8 mouse cellular contexts compared by ENCODE assay signal in the genomic region with DNA sequence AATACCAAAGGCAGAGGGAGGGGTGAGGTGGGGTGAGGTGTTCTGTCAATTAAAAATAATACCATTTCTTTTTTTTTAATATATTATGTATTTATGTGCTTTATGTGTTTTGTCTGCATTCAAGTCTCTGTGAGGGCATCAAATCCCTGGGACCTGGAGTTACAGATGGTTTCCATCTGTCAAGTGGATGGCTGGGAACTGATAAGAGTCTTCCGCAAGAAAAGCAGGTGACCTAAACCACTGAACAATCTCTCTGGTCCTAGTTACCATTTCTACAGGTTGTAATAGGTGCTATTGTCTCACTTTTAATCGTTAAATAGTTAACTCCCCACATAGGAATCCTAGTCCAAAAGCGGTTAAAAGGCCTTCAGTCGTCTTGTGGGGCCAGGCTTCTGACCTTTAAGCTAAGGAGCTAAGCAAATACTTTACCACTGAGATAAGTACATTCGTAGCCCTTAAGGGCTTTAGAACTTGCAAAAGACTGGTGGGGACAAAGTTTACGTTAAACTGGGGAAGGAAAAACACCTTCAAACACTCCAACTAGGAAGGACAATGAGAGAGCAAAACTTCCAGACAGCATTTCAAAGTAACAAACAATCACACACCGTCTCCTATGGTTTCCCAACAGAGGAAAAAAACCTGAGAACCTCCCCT. TPM values are rescaled to one million over a fixed set of nuclear protein-coding genes. Genes with fewer than 3 reads are reported as not detected.
DNase-seq lines count a peak whose midpoint lies in the region; ATAC-seq and TF ChIP-seq lines count a peak whose summit lies in the region.

No protein-coding gene starts in this region.

- H3K9me3 ChIP-seq in kidney, postnatal 0 days (replicated peaks; ENCODE audit: low read length) = no peaks in the 10 kb centered on the region
- H3K9me3 ChIP-seq in intestine, embryonic 14.5 days (ENCODE audit: control insufficient read depth, low read length) = no peaks in the 10 kb centered on the region

- peaks cover 6% of the 10 kb centered on the region; the same call in 1 of the 2 replicates for H3K4me1 ChIP-seq in kidney, postnatal 0 days (replicated peaks; ENCODE audit: insufficient read depth, low read length)
- peaks cover 13% of the 10 kb centered on the region for H3K4me1 ChIP-seq in intestine, embryonic 14.5 days (replicated peaks; ENCODE audit: control insufficient read depth, insufficient read depth, low read length)

- H3K27me3 ChIP-seq in kidney, postnatal 0 days (ENCODE audit: insufficient read depth, low read length) = no peaks in the 10 kb centered on the region
- H3K27me3 ChIP-seq in intestine, embryonic 14.5 days (replicated peaks; ENCODE audit: control insufficient read depth, insufficient read depth, low read length) = no peaks in the 10 kb centered on the region

- H3K4me2 ChIP-seq in kidney, postnatal 0 days (ENCODE audit: low read length) = peak overlapping the region; percentile 59
- peak overlapping the region; percentile 71 for H3K4me2 ChIP-seq in intestine, embryonic 14.5 days (ENCODE audit: low read length)

- peak overlapping the region; percentile 79 for H3K4me3 ChIP-seq in kidney, postnatal 0 days (replicated peaks; ENCODE audit: low read depth, low read length)
- H3K4me3 ChIP-seq in intestine, embryonic 14.5 days (ENCODE audit: low read depth, low read length) = peak overlapping the region; percentile 61

- 0 out of 2 replicates have a peak, but pooled peaks cover 4% of the 10 kb centered on the region for H3K36me3 ChIP-seq in kidney, postnatal 0 days (ENCODE audit: insufficient read depth, low read length)
- peaks cover 11% of the 10 kb centered on the region; the same call in 1 of the 2 replicates for H3K36me3 ChIP-seq in intestine, embryonic 14.5 days (ENCODE audit: control insufficient read depth, insufficient read depth, low read length)

- TF ChIP-seq CTCF in kidney, postnatal 0 days (IDR thresholded peaks at IDR 0.05; ENCODE audit: low read depth) = no peak

- 16% methylated on average over 7 of the region's 7 CpGs for WGBS in kidney, postnatal 0 days
- 17% methylated on average over 7 of the region's 7 CpGs for WGBS in intestine, embryonic 14.5 days

- peak; percentile 26 for DNase-seq in kidney, postnatal 0 days (ENCODE audit: low spot score)
- DNase-seq in kidney, adult 11 months = no peak
- peak; percentile 2 for DNase-seq in embryo, embryonic 9.5 days (ENCODE audit: extremely low spot score)
- DNase-seq in intestine, embryonic 14.5 days (ENCODE audit: low spot score) = no peak
- DNase-seq in mesoderm, embryonic 11.5 days (ENCODE audit: low read depth, low spot score) = peak; percentile 12
- DNase-seq in urinary bladder, postnatal 25 days (ENCODE audit: low spot score) = no peak
- DNase-seq in frontal cortex, postnatal 36 days (ENCODE audit: low spot score in 2 of 2) = no peak
- no peak for DNase-seq in right cerebral cortex, adult 2 months (ENCODE audit: low spot score in 2 of 2)

- ATAC-seq in kidney, postnatal 0 days (replicated peaks; ENCODE audit: low FRiP score, low read depth) = no peak
- no peak for ATAC-seq in intestine, embryonic 14.5 days (replicated peaks; ENCODE audit: low FRiP score, low TSS enrichment, low read depth)

- H3K9ac ChIP-seq in kidney, postnatal 0 days (ENCODE audit: low read depth, low read length) = peak overlapping the region; percentile 14; the same call in 1 of the 2 replicates
- peak overlapping the region; percentile 68 for H3K9ac ChIP-seq in intestine, embryonic 14.5 days (ENCODE audit: low read length)

- peak overlapping the region; percentile 83 for H3K27ac ChIP-seq in kidney, postnatal 0 days
- no peak overlapping the region for H3K27ac ChIP-seq in intestine, embryonic 14.5 days (ENCODE audit: low read depth)

RNA-seq across cellular contexts. Expression of gene Swt1, which starts 1.2 kb away (rescaled TPM):
- 33.2 and 34.2 TPM in 2 replicates for polyA plus RNA-seq in kidney, postnatal 0 days (2015; fragmentation: Nextera tagmentation; extraction: Ambion mirVana)
- 24.4 and 26.8 TPM in 2 replicates for polyA plus RNA-seq in intestine, embryonic 14.5 days (2014; fragmentation: Nextera tagmentation; extraction: Ambion mirVana)

RNA-seq across cellular contexts. Expression of gene Trmt1l, which starts 1.3 kb away (rescaled TPM):
- 27.9 and 29.6 TPM in 2 replicates for polyA plus RNA-seq in kidney, postnatal 0 days (2015; fragmentation: Nextera tagmentation; extraction: Ambion mirVana)
- 38.7 and 40.5 TPM in 2 replicates for polyA plus RNA-seq in intestine, embryonic 14.5 days (2014; fragmentation: Nextera tagmentation; extraction: Ambion mirVana)

Comparison
In these comparisons a context has a peak if more than half of its experiments do, and no peak if none do; other contexts are left out.
1. DNase-seq: peak in kidney, postnatal 0 days (single experiment), embryo, embryonic 9.5 days (single experiment) and mesoderm, embryonic 11.5 days (single experiment); none in kidney, adult 11 months (single experiment), intestine, embryonic 14.5 days (single experiment), urinary bladder, postnatal 25 days (single experiment), frontal cortex, postnatal 36 days (0 of 2) and right cerebral cortex, adult 2 months (0 of 2).